Mouse (Mus musculus): ENCODE results near the gene Slc17a7.
A peak's percentile ranks its signal among the peaks of the same experiment; 100 is the strongest.
"Not testable (repeated sequence)": the region's sequence is repeated elsewhere in the genome, so short reads cannot be mapped to it uniquely, and the experiment has no call there.

Gene Slc17a7

DNA sequence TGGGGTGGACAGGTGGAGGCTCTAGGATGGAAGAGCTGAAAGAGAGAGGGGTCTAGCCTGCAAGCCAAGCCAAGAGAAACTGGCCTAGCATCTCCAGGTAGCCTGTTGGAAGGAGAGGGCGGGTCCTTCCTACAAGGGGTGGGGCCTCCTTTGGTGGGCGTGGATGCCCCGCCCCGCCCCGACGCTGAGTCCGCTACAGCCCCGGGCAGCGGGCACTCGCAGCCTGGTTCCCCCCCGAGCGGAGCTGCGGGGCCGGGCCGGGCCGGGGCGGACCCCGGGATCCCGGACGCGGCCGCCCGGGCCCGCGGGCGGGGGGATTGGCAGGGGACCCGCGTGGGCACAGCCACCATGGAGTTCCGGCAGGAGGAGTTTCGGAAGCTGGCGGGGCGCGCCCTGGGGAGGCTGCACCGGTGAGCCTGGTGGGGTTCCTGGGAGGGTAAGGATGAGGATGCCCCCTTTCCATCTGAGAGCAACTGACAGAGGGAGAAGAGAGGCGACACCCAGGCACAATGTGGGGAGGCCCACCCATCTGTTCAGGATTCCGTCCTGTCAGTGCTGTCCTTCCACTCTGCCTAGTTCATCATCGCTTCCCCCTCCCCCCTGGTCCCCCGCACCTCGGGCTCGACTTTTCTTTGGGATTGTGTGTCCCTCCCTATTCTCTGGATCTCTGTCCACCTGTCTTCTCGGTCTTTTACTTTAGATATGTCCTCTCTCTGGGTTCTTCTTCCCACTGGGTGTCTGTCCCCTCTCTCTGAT, at the start of gene Slc17a7:
Slc17a7 (plus strand) TSS at position 215 of the 756 bp plus-strand sequence.
- DNase-seq (ENCODE audit: low spot score) = no peak

DNA sequence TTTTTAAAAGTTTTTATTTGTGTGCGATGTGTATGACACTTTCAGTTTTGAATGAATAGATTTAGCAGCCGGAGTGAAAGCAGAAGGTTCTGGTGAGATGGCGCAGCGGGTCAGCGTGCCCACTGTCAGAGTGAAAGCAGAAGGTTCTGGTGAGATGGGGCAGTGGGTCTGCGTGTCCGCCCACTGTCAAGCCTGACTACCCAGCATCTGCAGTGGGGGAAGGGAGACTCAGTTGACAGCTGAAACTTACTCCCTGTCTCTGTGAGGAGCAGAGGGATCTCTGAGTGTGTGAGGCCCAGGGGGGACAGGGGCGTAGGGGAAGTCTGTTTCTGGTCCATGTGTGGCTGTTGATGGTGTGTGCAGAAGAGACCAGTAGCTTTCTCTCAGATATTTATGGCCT, 46.2 kb upstream of the Slc17a7 start:
- no peak for DNase-seq (ENCODE audit: low spot score)

DNA sequence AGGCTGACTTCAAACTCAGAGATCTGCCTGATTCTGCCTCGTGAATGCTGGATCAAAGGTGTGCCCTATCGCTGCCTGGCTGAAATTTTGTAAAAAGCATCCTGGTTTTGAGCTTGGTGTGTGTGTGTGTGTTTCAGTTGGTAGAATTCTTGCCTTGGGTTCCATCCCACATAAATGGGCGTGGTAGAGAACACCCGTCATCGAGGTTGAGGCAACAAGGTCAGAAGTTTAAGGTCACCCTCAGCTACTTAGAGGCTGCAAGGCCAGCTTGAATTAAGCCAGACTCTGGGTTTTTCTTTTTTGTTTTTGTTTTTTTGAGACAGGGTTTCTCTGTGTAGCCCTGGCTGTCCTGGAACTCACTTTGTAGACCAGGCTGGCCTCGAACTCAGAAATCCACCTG, 45.4 kb upstream of the Slc17a7 start:
- no peak for DNase-seq (ENCODE audit: low spot score)

DNA sequence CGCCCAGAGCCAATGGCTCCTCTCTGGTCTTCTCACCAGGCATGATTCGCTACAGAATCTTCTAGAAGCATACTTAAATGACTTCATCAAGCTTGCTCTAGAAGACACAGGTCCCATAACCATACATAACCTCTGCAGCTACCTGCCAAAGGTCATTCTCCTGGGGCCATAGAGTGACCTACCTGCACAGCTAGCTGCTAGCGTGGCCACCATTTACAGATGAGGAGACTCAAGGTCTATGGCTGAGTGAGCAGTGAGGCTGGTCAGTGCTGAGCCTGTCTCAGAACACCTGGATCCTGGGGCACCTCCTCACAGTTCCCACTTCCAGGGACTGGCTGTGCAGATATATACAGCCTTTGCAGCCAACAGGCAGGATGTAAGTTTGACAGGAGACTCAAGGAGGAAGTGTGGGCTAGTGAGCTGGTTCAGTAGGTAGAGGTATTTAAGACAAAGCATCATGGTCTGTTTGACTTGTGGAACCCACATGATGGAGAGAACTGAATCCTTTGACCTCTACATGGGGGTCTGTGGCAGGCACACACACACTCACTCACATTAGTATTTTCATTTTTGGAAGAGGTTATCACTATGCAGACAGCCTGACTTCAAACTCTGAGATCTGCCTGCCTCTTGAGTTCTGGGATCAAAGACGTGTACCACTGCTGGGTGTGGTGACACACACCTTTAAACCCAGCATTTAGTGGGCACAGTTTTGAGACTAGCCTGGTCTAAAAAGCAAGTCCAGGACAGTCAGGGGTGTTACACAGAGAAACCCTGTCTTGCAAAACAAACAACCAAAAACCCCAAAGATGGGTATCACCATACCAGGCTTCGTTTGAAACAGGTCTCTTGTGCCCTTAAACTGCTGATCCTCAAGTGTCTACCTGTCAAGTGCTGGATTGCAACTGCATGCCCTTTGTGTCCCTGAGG, 43.7 kb upstream of the Slc17a7 start:
- no peak for DNase-seq (ENCODE audit: low spot score)

DNA sequence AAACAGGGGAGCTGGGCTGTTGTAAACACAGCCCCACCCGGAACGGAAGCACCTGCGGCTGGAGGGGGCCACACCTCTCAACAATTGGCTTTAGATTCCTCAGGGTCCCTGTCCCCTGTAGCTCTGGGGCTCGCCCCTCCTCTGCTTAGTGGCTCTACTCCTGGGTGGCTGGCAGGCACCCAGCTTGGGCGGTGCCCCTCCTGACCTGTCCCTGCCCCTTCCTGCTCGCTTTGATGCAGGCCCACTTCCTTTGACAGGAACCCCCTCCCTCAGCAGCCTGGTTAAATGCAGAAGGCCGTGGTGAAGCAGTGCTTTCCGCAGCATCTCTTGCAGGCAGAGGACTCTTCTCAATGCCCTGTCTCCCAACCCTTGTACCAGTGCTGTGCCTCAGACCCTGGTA, 42.3 kb upstream of the Slc17a7 start:
- peak; percentile 64 for DNase-seq (ENCODE audit: low spot score)

DNA sequence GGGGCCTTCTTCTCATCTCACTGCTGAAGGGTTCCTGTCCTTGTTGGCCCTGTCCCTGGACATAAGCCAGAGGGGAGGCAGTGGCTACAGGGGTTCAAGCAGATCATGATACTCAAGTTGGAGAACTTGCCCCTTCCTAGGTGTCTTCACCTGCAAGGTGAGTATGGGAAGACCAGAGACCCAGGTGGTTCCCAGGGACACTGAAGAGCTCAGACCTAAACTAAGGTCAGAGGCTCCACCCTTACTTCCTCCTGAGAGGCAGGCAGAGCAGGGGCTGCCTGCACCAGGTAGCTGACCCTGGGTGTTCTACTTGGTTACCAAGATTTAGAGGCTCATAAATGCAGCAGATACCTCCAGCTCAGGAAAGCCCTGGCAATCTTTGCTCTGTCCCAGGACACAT, 41.8 kb upstream of the Slc17a7 start:
- DNase-seq (ENCODE audit: low spot score) = no peak

DNA sequence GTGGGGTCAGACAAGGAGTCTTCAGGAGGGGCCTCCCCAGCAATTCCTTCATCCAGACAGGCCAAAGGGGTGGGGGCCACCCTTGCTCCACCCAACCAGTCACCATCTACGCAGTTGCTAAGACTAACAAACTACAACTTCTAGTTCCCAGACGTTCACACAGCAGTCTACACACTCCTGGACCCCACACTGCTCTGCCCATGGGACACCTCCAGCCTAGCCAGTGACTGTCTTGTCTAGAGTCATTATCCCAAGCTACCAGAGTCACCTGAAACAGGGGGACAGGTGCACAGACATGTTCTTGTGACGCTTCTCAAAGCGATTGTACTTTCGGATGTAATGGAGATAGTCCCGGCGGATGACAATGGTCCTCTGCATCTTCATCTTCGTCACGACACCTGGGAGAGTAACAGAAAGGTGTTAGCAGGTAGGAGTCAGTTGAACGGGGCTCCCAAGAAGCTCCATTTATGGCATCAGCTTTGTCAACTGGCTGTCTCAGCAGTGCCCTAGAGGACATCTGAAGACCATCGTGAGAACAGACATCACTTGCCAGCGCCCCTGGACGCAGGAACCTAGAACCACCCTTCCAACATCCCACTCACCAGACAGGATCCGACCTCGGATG, 41.1 kb upstream of the Slc17a7 start:
- DNase-seq (ENCODE audit: low spot score) = no peak

DNA sequence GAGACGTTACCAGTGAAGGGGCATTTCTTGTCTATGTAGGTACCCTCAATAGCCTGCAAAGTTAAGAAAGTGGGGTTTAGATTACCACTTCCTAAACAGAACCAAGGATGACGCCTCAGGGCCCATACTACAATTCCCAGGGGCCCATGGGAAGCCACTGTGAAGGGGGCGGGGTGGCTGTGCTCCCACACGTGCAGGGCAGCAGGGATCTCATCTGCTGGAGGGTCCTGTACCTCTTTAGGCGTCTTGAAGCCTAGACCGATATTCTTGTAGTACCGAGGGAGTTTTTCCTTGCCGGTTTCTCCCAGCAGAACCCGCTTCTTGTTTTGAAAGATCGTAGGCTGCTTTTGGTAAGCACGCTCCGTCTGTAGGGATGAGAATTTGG, 40.6 kb upstream of the Slc17a7 start:
- no peak for DNase-seq (ENCODE audit: low spot score)

DNA sequence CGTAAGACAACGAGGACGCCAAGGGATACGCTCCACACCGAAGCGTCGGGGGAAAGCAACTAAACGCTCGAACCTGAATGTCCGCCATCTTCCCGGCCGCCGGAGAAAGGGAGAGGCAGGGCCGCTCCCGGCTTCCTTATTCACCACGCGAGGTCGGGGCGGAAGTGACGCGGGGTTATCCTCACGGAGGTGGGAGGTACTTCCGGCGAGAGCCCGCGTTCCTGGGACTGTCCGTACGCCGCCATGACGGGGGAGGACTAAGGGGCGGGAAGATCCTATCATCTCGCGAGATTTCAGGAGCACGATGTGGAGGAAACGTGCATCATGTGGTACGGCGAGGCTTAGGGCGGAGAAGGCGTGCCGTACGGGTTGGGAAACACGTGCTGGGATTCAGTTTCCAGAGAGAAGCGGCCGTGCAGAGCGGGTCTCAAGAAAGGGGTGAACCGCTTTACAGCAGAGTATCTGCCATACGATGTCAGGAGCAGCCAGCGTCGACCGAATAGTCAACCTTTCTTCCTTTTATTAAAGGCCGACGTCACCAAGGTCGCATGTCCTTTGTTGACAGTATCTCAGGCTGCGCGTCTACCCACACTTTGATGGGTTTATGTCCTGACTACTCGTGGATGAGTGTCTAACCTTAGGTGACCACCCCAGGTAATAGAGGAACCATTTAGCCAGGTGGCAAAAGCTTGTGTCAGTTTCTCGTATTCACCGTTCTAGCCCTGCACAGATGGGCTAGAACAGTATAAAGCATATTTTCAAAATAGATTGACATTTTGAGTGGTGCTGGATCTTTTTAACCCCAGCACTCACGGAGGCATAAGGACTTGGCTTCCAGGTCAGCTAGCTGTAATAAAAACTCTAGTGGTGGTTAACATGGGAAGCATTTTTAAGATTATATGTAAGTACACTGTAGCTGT, 39.3 kb upstream of the Slc17a7 start, which contains the start of gene Rps11:
Rps11 (minus strand) TSS at position 216 of the 920 bp plus-strand sequence.
- DNase-seq (ENCODE audit: low spot score) = peak; percentile 97

DNA sequence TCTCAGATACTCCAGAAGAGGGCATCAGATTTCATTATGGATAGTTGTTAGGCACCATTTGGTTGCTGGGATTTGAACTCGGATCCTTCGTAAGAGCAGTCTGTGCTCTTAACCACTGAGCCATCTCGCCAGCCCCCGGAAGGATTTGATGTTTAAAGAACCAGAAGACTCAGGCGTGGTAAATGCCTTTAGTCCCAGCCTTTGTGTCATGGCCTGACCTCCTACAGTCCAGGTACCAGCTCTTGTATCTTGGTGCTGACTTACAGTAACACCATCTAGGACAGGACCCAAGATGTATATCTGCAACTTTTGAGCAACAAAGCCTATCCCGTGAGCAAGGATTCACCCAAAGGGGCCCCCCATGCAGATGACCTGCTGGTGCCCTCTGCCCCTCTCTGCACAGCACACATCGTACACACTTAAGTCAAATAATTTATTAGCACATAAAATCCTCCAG, 38.6 kb upstream of the Slc17a7 start:
- no peak for DNase-seq (ENCODE audit: low spot score)

DNA sequence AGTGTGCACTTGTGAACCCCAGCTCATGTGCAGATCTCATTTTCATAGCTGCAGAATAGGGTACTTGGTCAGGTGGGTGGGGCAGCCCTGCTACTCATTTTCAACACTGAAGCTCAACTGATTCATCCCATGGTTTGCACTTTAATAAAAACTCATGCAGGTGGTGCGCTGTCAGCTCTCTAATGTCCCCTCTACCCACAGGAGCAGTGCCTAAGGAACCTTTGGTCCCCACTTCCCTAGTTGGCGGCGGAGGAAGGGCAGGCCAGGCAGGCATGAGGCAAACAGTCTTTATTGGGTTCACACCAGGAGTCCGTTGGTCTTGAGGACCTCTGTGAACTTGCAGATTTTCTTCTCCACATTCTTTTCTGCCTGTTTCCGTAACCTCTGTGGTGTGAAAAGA, 38.1 kb upstream of the Slc17a7 start:
- DNase-seq (ENCODE audit: low spot score) = not testable (repeated sequence)

DNA sequence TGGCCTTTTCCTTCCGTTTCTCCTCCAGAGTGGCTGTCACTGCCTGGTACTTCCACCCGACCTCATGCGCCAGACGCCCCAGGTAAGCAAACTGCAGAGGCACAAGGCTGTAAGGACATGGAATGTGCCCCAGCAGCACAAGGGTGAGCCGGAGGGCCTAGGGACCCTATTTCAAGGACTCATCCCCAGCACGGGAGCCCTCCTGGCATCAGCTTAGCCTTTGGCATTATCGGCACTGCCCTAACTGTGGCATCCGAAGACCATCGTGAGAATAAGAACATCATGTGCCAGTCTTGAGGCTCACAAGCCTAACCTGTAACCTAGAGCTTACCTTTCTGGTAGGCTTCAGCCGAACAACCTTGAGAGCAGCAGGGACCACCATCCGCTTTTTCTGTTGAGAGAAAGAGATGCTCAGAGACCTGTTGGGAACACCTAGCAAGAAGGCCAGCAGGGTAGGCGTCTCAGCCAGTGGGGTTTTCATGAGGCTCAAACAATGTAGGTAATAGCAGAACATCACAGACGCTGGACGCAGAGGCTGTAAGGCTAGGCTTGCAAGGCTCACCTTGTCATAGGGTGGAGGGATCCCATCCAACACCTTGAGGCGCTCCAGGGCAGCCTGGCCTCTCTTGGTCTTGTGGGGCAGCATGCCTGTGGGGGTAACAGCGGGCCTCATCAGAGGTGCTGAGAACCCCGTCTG, 37.5 kb upstream of the Slc17a7 start:
- no peak for DNase-seq (ENCODE audit: low spot score)

DNA sequence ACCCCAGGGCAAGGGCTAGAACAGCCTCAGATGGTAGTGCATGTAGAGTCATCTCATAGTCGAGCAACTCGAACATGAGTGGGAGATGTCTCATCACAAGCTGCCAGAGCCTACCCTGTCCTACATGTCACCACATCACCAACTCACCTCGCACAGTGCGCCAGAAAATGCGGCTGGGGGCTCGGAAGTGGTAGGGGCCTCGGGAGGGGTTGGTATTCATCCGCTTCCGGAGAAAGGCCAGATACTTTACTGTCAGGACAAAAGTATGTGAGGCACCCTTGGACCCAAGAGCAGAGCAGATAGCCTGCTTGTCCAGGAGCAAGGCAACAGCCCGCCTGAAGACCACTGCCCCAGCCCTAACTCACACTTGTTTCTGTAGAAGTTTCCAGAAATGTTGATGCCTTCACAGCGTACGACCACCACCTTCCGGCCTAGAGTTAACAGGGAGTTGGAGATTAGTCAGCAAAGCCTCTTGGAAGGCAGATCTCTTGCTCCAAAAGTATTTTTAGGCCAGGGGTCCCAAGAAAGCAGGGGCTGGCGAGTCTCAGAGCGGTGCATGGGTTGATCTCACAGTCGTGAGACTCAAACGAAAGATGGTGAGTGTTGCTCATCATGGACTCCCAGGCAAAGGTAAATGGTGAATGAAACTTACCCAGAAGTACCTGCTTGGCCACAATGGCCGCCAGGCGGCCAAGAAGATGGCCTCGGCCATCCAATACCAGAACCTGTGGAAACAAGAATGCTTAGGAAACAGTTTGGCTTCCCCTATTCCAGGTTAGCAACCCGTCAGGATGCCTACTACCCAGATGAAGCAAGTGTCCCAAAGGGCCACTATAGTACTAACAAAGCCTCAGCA, 36.7 kb upstream of the Slc17a7 start:
- DNase-seq (ENCODE audit: low spot score) = no peak

DNA sequence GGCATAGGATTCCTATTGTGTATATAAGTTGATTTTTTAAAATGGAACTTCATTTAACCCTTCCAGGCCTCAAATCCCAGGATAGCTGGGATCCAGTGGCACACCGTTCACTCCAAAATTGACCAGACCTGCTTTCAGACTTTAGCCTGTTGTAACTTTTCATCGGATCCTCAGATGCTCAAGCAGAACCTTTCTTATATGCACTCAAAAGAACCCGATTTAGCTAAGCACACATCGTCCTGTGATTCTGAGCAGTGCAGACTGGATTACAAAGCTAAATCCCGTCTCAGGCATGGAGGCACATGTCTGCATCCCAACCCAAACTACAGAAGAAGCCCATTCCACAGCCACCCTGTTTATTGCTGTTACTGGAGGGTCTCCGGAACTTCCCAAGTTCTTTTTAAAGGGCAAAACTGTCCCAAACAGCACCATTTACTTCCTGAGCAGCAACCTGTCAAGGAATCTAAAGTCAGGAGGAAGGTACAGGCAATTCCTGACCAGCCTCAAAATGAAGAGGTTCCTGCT, 36.0 kb upstream of the Slc17a7 start:
- DNase-seq (ENCODE audit: low spot score) = no peak

DNA sequence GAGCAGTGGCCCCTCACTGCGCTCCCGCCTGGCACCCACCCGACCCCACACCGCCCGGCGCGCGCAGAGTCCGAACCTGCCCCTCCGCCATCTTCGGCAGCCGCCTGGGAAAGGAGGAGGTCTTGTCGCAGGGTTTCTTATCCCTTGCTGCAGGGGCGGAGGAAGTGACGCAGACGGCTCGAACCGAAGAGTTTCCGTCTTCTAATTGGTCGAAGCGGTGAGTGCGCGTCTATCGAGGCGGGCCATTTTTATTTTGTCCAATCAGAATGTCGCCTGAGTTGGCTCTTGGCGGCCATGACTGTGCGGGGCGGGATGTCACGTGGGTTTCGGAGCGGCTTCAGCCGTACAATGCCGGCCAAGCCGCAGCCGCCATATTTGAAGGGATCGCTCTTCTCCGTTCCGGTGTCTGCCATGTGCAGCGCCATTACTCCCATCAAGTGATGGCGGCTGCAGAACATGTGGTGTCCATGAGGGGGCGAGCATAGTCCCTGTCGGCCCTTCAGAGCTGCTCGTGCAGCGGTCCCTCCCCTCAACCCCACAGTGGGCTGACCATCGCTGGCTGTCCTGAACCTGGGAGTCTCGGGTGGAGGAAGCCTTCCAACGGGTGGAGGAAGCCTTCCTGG, 35.0 kb upstream of the Slc17a7 start, which contains the start of gene Rpl13a:
Rpl13a (minus strand) TSS at position 138 of the 623 bp plus-strand sequence.
- peak; percentile 94 for DNase-seq (ENCODE audit: low spot score)

DNA sequence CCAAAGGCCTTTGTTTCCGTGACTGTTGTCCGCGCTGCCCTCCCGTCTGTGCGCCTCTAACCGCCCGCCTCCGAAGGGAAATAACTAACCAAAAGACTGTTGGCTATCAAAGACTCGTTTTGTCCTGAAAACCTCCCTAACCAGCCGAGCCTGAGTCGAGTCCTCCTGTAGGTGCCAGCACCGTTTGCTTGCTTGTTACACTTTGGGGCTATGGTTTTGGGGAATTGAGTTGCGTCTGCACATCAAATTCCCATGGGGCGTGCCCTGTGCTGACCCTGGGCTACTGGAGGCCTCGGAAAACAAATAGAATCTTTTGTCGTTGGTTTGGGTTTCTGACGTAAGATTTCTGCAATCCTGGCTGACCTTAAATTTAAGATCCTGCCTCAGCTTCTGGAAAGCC, 34.4 kb upstream of the Slc17a7 start:
- no peak for DNase-seq (ENCODE audit: low spot score)

DNA sequence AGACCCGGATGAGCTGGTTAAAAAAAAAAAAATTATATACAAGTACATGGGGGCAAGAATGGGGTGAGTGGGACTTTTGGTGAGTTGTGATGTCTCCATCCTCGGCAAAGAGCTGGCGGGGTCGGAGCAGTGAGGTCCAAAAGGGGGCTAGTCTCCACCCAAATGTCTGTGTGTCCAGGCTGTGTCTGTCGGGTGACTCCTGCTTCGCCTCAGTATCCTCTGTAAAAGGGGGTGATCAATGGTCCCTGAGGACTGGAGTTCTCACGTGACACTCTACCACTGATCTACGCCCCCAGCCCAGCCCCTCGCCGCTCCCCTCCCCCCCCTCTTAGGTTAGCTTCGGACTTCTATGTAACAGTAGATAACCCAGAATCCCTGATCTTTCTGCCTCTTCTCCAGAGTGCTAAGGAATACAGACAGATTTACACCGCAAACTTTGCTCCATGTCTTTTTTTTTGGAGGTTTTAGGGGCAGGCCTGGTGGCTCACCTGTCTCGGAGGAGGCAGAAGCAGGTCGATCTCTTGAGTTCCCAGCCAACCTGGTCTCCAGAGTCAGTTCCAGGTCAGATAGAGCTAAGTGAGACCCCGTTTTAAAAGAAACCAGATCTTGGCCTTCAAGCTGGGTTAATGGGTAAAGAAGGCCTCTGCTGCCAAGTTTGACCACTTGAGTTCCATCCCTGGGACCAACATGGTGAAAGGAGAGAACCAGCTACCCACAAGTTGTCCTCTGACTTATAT, 33.8 kb upstream of the Slc17a7 start:
- no peak for DNase-seq (ENCODE audit: low spot score)

DNA sequence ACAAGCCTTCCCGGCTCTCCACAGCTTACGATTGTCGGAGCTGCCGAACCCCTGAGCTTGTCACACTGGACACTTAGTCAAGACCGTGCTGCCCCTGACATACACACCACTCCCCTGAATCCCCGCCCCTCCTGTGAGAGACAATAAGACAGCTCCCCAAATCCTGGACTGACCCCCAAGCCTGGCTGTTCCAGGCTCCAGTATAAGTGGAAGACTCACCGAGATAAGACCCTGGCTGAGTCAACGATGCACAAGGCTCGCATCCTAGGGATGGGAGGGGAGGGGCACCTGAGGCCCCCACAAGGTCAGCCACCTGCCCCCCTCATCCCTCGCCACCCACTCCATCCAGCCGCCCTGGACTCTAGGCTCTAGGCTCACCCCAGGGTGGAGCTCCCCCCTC, 31.9 kb upstream of the Slc17a7 start:
- DNase-seq (ENCODE audit: low spot score) = no peak

Measured in spleen, adult 12 weeks (tissue).